Mouse (Mus musculus) CD4-positive, CD25-positive, alpha-beta regulatory T cell, adult 9 weeks (primary cell): ENCODE measurements around the gene Hrk. TPM values are rescaled to one million over a fixed set of nuclear protein-coding genes. Genes with fewer than 3 reads are reported as not detected.

ENCODE experiments used
- polyA plus RNA-seq: library from polyadenylated mRNA; unstranded; fragments of 100-300 nt; shearing (Covaris generic); gene quantifications from one replicate; pipeline ENCODE4 v1.2.1, GENCODE M21; 2017

The Hrk gene
- polyA plus RNA-seq = not detected

DNA sequence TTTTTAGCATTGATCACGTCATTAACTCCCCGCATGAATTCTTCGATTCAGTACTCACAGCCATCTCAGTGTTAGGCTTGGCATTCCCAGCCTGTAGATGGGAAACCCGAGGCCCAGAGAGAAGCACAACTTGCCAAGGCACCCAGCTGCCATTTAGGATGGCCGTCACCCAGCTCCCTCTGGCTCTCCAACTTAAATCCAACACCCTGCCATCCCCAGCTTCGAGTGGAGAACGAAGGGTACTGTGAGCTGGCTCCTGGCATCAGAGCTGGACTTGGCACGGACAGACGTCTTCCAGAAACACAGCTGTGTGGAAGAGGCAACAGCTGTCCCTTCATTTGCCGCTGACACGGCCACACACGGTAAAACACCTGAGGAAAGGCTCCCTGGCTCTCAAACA is at the start of gene Hrk:
TSS of gene Hrk (plus strand) at position 68 of the 400 bp plus-strand sequence.

DNA sequence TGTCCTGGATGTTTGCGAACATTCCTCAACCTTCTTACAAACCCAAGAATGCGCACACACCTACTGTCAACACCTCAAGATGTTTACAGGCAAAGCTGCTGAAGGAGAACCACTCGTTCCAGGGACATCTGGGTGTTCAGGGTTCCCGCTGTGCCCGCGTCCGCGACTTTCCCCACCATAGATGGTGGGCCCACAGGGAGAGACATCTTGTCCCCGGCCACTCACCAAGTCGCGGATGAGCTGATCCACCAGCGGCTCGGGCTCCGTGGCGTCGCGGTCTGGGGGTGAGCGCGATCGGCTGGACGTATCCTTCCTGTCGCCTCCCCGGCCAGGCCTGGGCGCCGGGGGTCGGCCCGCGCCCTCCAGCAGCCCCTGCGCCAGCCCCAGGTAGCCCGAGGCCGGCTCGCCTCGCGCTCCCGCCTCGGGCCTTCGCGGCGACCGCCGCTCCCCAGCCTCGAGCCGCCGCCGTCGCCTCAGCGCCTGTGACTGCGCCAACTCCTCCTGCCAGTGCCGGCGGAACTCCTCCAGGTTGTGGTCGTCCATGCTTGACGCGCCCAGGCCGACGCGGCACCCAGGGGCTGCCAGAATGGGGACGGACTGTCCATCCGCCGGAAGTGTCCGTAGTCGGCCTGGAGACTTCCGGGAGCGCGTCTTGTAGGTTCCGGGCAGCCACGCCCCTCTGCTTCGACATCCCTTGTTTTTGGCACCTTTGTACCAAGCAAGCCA is 9.4 kb upstream of the Hrk start, which contains the start of gene Fbxw8:
TSS of gene Fbxw8 (minus strand) at position 626 of the 726 bp plus-strand sequence.

Other genes starting within 250 kb of the Hrk start
- 10.5 TPM for gene Fbxo21, start 187.9 kb upstream of the Hrk start, polyA plus RNA-seq
- 18.7 TPM for gene Tesc, start 136.9 kb upstream of the Hrk start, polyA plus RNA-seq
- gene Fbxw8, start 9.2 kb upstream of the Hrk start, polyA plus RNA-seq = 2.3 TPM
- gene Rnft2, start 80.5 kb downstream of the Hrk start, polyA plus RNA-seq = 0.16 TPM
- 7.7 TPM for gene 2410131K14Rik, start 80.6 kb downstream of the Hrk start, polyA plus RNA-seq